Comparison of ENCODE assay signal across 8 mouse cellular contexts in genomic region chr2:61454311-61454728, GRCm38 (mm10).
DNase-seq lines count a peak whose midpoint lies in the region; ATAC-seq and TF ChIP-seq lines count a peak whose summit lies in the region.

No protein-coding gene starts in this region.

- no peaks in the 10 kb centered on the region for H3K79me3 ChIP-seq in C2C12 (ENCODE audit: low read depth)

- peak; percentile 48; the same call in 1 of the 2 replicates for ATAC-seq in heart, embryonic 14.5 days (ENCODE audit: insufficient number of reproducible peaks, insufficient read depth, low FRiP score, low read depth)
- ATAC-seq in liver, embryonic 11.5 days (replicated peaks; ENCODE audit: low FRiP score), result no peak
- ATAC-seq in stomach, embryonic 15.5 days (ENCODE audit: insufficient read depth, low FRiP score, low read depth), result peak; percentile 65; the same call in 1 of the 2 replicates

- H3K9ac ChIP-seq in heart, embryonic 14.5 days (ENCODE audit: low read length), result peak overlapping the region; percentile 69
- no peak overlapping the region for H3K9ac ChIP-seq in liver, embryonic 11.5 days (ENCODE audit: low read depth, low read length)
- no peak overlapping the region for H3K9ac ChIP-seq in stomach, embryonic 15.5 days

- peak; percentile 49 for TF ChIP-seq CTCF in C2C12 (IDR thresholded peaks at IDR 0.05; ENCODE audit: control insufficient read depth, insufficient read depth, insufficient read length)

- no peaks in the 10 kb centered on the region for H3K36me3 ChIP-seq in C2C12 (ENCODE audit: control insufficient read depth, insufficient read depth)
- no peaks in the 10 kb centered on the region for H3K36me3 ChIP-seq in heart, embryonic 14.5 days (ENCODE audit: control insufficient read depth, insufficient read depth, low read length)
- no peaks in the 10 kb centered on the region for H3K36me3 ChIP-seq in liver, embryonic 11.5 days (ENCODE audit: control insufficient read depth, insufficient read depth, low read length)
- H3K36me3 ChIP-seq in stomach, embryonic 15.5 days, result no peaks in the 10 kb centered on the region

- no peaks in the 10 kb centered on the region for H3K27me3 ChIP-seq in C2C12 (ENCODE audit: control insufficient read depth, insufficient read depth, insufficient read length)
- H3K27me3 ChIP-seq in heart, embryonic 14.5 days (ENCODE audit: control insufficient read depth, insufficient read depth, low read length), result no peaks in the 10 kb centered on the region
- no peaks in the 10 kb centered on the region for H3K27me3 ChIP-seq in liver, embryonic 11.5 days (replicated peaks; ENCODE audit: control insufficient read depth, insufficient read depth, low read length)
- H3K27me3 ChIP-seq in stomach, embryonic 15.5 days (replicated peaks), result no peaks in the 10 kb centered on the region

- H3K27ac ChIP-seq in heart, embryonic 14.5 days (replicated peaks in 1 of 2; ENCODE audit: control insufficient read depth in 1 of 2, insufficient read depth in 1 of 2, low read depth in 2 of 2, low read length in 2 of 2), result peak overlapping the region; percentile 86 to 91
- H3K27ac ChIP-seq in liver, embryonic 11.5 days (ENCODE audit: low read depth, low read length), result no peak overlapping the region
- H3K27ac ChIP-seq in stomach, embryonic 15.5 days, result no peak overlapping the region

- H3K9me3 ChIP-seq in heart, embryonic 14.5 days (ENCODE audit: control insufficient read depth, low read length), result no peaks in the 10 kb centered on the region
- no peaks in the 10 kb centered on the region for H3K9me3 ChIP-seq in liver, embryonic 11.5 days (ENCODE audit: control insufficient read depth, low read length)
- no peaks in the 10 kb centered on the region for H3K9me3 ChIP-seq in stomach, embryonic 15.5 days

- H3K4me1 ChIP-seq in heart, embryonic 14.5 days (ENCODE audit: control insufficient read depth in 2 of 2, insufficient read depth in 2 of 2, low read length in 2 of 2), result peaks cover 0 to 11% of the 10 kb centered on the region in 2 experiments; a peak in 1 of 4 replicates
- H3K4me1 ChIP-seq in liver, embryonic 11.5 days (replicated peaks; ENCODE audit: control insufficient read depth, insufficient read depth, low read length), result 0 out of 2 replicates have a peak, but pooled peaks cover 2% of the 10 kb centered on the region
- H3K4me1 ChIP-seq in stomach, embryonic 15.5 days, result no peaks in the 10 kb centered on the region

- DNase-seq in brain, adult 2 months (ENCODE audit: low read depth, low spot score), result peak; percentile 94
- DNase-seq in fibroblast of lung, adult 2 months (ENCODE audit: low read depth), result peak; percentile 87
- peak; percentile 91 for DNase-seq in kidney, postnatal 10 days
- DNase-seq in liver, embryonic 11.5 days (ENCODE audit: low spot score), result peak; percentile 71
- DNase-seq in neural tube, embryonic 10.5 days (ENCODE audit: extremely low spot score, low spot score), result peak; percentile 88

- no peak overlapping the region for H3K4me3 ChIP-seq in C2C12 (ENCODE audit: insufficient read depth, poor library complexity, severe bottlenecking)
- H3K4me3 ChIP-seq in heart, embryonic 14.5 days (ENCODE audit: control insufficient read depth in 1 of 2, insufficient read depth in 1 of 2, low read depth in 1 of 2, low read length in 2 of 2), result peak overlapping the region; percentile 46 to 47
- H3K4me3 ChIP-seq in liver, embryonic 11.5 days (ENCODE audit: low read depth, low read length), result peak overlapping the region; percentile 18; the same call in 1 of the 2 replicates
- peak overlapping the region; percentile 43 for H3K4me3 ChIP-seq in stomach, embryonic 15.5 days (replicated peaks)

- peak overlapping the region; percentile 82 for H3K4me2 ChIP-seq in heart, embryonic 14.5 days (ENCODE audit: low read length)
- peak overlapping the region; percentile 56 for H3K4me2 ChIP-seq in liver, embryonic 11.5 days
- peak overlapping the region; percentile 64 for H3K4me2 ChIP-seq in stomach, embryonic 15.5 days

- H3ac ChIP-seq in C2C12 (ENCODE audit: control insufficient read depth, insufficient read length, low read depth), result peak overlapping the region; percentile 38

- no peaks in the 10 kb centered on the region for H3K79me2 ChIP-seq in C2C12 (ENCODE audit: control insufficient read depth, insufficient read depth)

- WGBS in heart, embryonic 14.5 days, result 4% methylated on average over 12 of the region's 12 CpGs
- WGBS in liver, embryonic 11.5 days, result 9% methylated on average over 12 of the region's 12 CpGs
- WGBS in stomach, embryonic 15.5 days, result 3% methylated on average over 12 of the region's 12 CpGs

TF ChIP-seq in C2C12, 6 proteins besides CTCF, POLR2A, EP300 and RAD21:
- TF ChIP-seq MYOD1 (IDR thresholded peaks at IDR 0.05; ENCODE audit: control insufficient read depth, insufficient read length, low read depth) (no peak), FOSL1 (IDR thresholded peaks at IDR 0.05; ENCODE audit: insufficient read depth, low read length, poor library complexity, severe bottlenecking) (no peak), USF1 (IDR thresholded peaks at IDR 0.05; ENCODE audit: low read depth) (no peak), MYOG (IDR thresholded peaks at IDR 0.05; ENCODE audit: control insufficient read depth, extremely low read depth, insufficient read length) (no peak), CEBPB (IDR thresholded peaks at IDR 0.05; ENCODE audit: low read depth) (no peak), MAX (IDR thresholded peaks at IDR 0.05) (no peak)
TF ChIP-seq in C2C12: peak in this region for 0.

Comparison
In these comparisons a context has a peak if more than half of its experiments do, and no peak if none do; other contexts are left out.
1. H3K27ac ChIP-seq: peak in heart, embryonic 14.5 days (2 of 2); none in liver, embryonic 11.5 days (single experiment) and stomach, embryonic 15.5 days (single experiment).
2. Peak in every context shown above with its lines, with median percentiles within 50 percentile points of each other: DNase-seq and H3K4me2 ChIP-seq.